Mouse (Mus musculus) ES-E14 (cell line): ENCODE data around the gene Gm12887. TPM values are rescaled to one million over a fixed set of nuclear protein-coding genes. Genes with fewer than 3 reads are reported as not detected.

ENCODE experiments used
- DNase-seq: peaks from one replicate; pipeline ENCODE4 v3.0.0-alpha.2; 2013; ENCODE audit warnings: low read depth, low spot score
- H3K27ac ChIP-seq: 2 replicates; pipeline ENCODE4 v1.5.1; 2012; ENCODE audit warnings: low read depth, mild to moderate bottlenecking, low read length, moderate library complexity, mixed read lengths; ENCODE audit not compliant: poor library complexity, insufficient read depth, severe bottlenecking
- H3K36me3 ChIP-seq: 2 replicates; pipeline ENCODE4 v1.6.1; 2012; ENCODE audit warnings: mild to moderate bottlenecking, low read length, moderate library complexity, mixed read lengths; ENCODE audit not compliant: control insufficient read depth, poor library complexity, insufficient read depth, severe bottlenecking
- H3K4me1 ChIP-seq, 2 experiments: fragments of 150-350 bp in 1 of 2; sonication (generic) in 1 of 2; 2 replicates each; pipeline ENCODE4 v1.6.1; 2012; ENCODE audit warnings: low read length in 2 of 2, mild to moderate bottlenecking in 1 of 2, mixed read lengths in 1 of 2; ENCODE audit not compliant: control insufficient read depth in 2 of 2, insufficient read depth in 2 of 2, poor library complexity in 1 of 2
- H3K4me3 ChIP-seq, 2 experiments: fragments of 150-350 bp in 1 of 2; sonication (generic) in 1 of 2; 2 replicates each; pipeline ENCODE4 v1.5.1; 2012; ENCODE audit warnings: low read length in 2 of 2, low read depth in 1 of 2, mild to moderate bottlenecking in 1 of 2, mixed read lengths in 1 of 2; ENCODE audit not compliant: insufficient read depth in 1 of 2, poor library complexity in 1 of 2, severe bottlenecking in 1 of 2
- H3K9ac ChIP-seq: 2 replicates; pipeline ENCODE4 v1.6.1; 2012; ENCODE audit warnings: low read depth, mild to moderate bottlenecking, low read length, mixed read lengths; ENCODE audit not compliant: poor library complexity, insufficient read depth, severe bottlenecking
- H3K9me3 ChIP-seq: fragments of 150-350 bp; sonication (generic); 2 replicates; pipeline ENCODE4 v1.6.1; 2012; ENCODE audit warnings: low read depth, mild to moderate bottlenecking, low read length; ENCODE audit not compliant: control insufficient read depth, insufficient read depth
- HCFC1 ChIP-seq: IDR thresholded peaks from 2 replicates; pipeline ENCODE4 v1.6.1; 2012; ENCODE audit warnings: low read length, inconsistent platforms, borderline replicate concordance; ENCODE audit not compliant: insufficient read depth
- MAFK ChIP-seq: IDR thresholded peaks from 2 replicates; pipeline ENCODE4 v1.6.1; 2014; ENCODE audit warnings: mild to moderate bottlenecking, low read depth, low read length, inconsistent platforms; ENCODE audit not compliant: insufficient read depth
- ZNF384 ChIP-seq: IDR thresholded peaks from 2 replicates; pipeline ENCODE4 v1.6.1; 2012; ENCODE audit warnings: low read depth, low read length, inconsistent platforms
- in situ Hi-C, 2 experiments: fragments of 600-800 bp; cut with MboI; formaldehyde crosslinking; loops; one replicate each; pipeline ENCODE4 v1.15.1; 2025; ENCODE audit warnings: low sequenced_read_pairs in 2 of 2, inconsistent platforms in 1 of 2; ENCODE audit not compliant: unreplicated experiment in 2 of 2
- total RNA-seq: library from RNA; depleted of rRNA; stranded (reverse); fragments of 300-350 nt; gene quantifications from 2 replicates; pipeline ENCODE4 v1.2.3, GENCODE M21; 2012; rRNA removed

Gene Gm12887
- not detected in 2 replicates for total RNA-seq

DNA sequence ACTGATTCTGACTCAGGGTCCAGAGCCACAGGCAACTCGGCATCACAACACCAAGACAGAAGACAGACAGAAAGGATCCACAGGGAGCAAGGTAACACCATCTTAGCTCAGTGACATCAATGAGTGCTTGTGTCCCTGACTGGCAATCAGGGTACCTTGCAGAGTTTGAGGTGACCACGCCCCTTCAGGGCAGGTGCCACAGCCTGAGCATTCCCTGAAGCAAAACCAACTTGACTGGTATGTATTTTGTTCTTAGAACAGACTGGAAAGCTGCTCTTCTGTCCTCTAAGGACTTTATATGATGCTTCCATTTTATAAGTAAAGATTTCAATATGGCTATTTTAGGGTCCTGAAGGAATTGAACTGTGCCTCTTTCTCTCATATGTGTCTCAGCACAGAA is at the start of gene Gm12887:
Gm12887 (minus strand) TSS at position 101 of the 400 bp plus-strand sequence.
- no peak within 1 kb of the TSS for H3K4me3 ChIP-seq
- in situ Hi-C loops: no loop called here
- no peaks in the 10 kb centered on the region for H3K4me1 ChIP-seq
- DNase-seq: no peak
- H3K9me3 ChIP-seq: no peaks in the 10 kb centered on the region
- H3K27ac ChIP-seq: no peak within 1 kb of the TSS
- TF ChIP-seq MAFK: no peak
- H3K9ac ChIP-seq: no peak within 1 kb of the TSS
- H3K36me3 ChIP-seq: no peaks in the 10 kb centered on the region

- H3K4me1 ChIP-seq: no peaks in the 10 kb centered on the region
- in situ Hi-C loops: no loop called here
- no peak overlapping the region for H3K4me3 ChIP-seq
- no peak for TF ChIP-seq HCFC1
- TF ChIP-seq ZNF384: peak; percentile 7; the same call in 1 of the 2 replicates
- peak; percentile 22 for DNase-seq
- no peak overlapping the region for H3K27ac ChIP-seq
- H3K9me3 ChIP-seq: peaks cover 4% of the 10 kb centered on the region; the same call in 1 of the 2 replicates
- H3K9ac ChIP-seq: no peak overlapping the region
- no peaks in the 10 kb centered on the region for H3K36me3 ChIP-seq
Measured at GRCm38 (mm10) chr4:121657040-121657439, 35.1 kb upstream of the Gm12887 start.

Other genes with a start within 250 kb of the Gm12887 start
- gene Gm12886, start 199.0 kb downstream of the Gm12887 start, total RNA-seq: not detected in 2 replicates